Mouse (Mus musculus) layer of hippocampus, adult 8-10 months (tissue): ENCODE data around the gene Hist1h4d. TPM values are rescaled to one million over a fixed set of nuclear protein-coding genes. Genes with fewer than 3 reads are reported as not detected.

Experiments
- DNase-seq, 2 experiments: peaks; one replicate each; pipeline ENCODE4 v3.0.0; 2022; ENCODE audit warnings: low spot score in 2 of 2
- total RNA-seq, 4 experiments: library from RNA; stranded (reverse); gene quantifications; 2 replicates each; pipeline ENCODE4 v1.2.4; 2022

Gene Hist1h4d
- total RNA-seq, 4 experiments from 2014 or later: 106 to 128 (median 119) TPM

DNA sequence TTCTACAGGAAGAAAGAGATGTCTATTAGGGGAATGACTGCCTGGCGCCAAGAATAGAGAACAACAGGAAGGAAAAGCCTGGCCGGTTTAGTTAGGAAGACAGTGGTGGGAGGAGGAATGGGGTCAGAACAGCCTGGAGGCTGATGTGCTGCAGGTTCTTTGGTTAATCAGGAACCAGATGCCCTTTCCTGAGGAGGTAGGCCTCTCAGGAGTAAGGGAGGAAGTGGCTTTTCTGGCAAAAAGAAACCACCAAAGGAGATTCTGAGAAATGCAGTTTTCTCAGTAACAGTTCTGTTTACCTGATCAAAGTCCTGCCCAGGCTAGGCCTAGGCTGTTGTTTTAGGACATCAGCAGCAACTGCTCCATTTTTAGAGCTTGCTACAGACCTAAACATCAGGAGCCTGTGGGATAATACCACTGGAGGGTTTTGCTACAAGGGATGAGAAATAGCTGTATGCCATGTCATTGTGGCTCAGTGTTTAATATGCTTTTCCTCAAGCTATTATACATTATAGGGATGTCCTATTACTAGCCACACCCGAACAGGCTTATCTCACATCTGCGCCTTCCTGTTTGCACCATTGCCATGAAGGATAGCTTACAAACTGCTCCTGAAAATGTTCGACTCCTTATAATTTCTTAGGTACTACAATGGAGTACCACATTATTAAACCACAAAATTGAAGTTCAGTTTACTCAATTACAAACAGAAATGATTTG, 11.8 kb downstream of the Hist1h4d start:
- no peak for DNase-seq

DNA sequence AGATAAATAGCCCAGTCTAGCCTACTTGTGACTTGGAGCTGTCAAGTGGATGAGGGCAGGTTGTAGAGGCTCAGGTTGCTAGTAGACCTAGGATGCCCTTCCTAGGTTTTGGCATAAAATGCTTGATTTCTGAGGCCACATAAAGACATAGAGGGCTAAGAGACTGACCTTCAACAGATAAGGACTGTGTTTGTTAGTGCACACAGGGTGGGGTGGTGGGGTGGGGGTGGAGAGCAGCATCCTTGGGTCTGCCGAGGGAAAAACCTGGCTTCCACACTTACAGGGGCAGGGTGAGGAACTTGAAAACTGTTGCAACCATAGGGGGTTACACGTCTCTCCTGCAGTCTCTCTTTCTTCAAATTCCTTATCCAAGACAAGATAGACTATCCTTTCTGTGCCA, 13.8 kb downstream of the Hist1h4d start:
- no peak for DNase-seq

- no peak for DNase-seq
Observed at GRCm38 (mm10) chr13:23595622-23596372, 14.4 kb downstream of the Hist1h4d start.

- peak in 1 of 2 experiments; percentile 66 for DNase-seq
Observed at GRCm38 (mm10) chr13:23597957-23598356, 16.6 kb downstream of the Hist1h4d start.

DNA sequence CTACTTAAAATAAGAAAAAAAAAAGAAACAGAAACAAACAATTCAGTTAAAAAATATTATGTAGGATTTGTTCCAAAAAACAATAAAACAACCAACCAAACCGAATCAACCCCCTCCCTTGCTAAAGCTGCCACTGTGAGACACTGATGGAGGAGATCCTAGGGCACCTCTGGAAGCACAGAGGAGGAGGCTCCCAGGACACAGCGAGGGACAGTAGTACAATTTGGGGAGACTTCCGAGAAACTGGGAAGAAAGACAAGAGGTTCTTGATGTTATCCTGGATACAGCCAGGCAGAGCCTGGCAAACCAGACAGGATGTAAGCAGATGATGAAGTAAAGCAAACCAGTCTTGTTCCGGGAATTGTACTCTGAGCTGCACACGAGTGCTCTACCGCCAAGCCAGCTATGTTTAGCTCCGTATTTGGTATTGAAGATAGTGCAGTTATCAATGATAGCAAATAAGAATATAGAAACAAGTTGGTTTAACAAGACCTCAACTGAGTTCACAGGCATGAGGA, 21.8 kb downstream of the Hist1h4d start:
- DNase-seq: no peak

DNA sequence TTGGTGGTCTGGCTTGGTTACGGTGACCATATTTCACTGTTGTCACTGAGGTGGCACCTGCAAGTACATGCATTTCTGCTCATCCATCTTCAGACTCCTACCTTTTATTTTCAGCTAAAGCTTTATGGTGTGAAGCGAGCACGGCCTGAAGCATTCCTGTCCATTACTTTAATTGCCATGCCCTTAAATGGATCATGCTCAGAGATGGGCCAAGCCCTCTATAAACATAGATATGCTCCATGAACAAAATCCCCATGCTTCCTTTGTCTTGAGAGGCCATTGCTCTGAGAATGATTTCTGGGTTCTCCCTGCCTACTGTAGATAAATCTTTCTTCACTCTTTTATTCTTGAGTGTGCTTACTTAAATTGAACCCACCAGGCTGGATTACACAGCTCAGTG, 23.1 kb downstream of the Hist1h4d start:
- DNase-seq: no peak

GRCm38 (mm10) chr13:23605052-23605451, 23.7 kb downstream of the Hist1h4d start:
- DNase-seq: no peak

GRCm38 (mm10) chr13:23609209-23609608, 27.8 kb downstream of the Hist1h4d start:
- DNase-seq: no peak

DNA sequence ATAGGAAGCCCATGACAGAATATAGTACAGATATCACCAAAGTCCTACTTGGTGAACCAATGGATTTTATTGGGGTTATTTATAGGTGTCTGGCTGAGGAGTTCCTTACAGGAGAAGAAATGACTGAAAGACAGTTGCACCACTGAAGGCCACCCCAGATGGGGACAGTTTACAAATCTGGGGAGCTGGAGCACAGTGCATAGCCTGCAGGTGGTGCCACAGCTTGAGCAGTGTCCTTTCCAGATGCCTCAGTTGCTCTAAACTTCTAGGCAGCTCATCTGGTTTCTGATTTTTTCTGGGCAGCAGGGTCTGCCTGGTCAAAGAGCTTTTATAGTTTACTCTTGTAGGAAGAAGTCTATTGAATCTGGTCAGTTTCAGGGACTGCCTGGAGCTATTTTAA, 28.4 kb downstream of the Hist1h4d start:
- no peak for DNase-seq

GRCm38 (mm10) chr13:23610393-23610792, 29.0 kb downstream of the Hist1h4d start:
- DNase-seq: no peak

- no peak for DNase-seq
Observed at GRCm38 (mm10) chr13:23611638-23612037, 30.2 kb downstream of the Hist1h4d start.

GRCm38 (mm10) chr13:23620056-23620732, 38.8 kb downstream of the Hist1h4d start:
- DNase-seq: no peak

DNA sequence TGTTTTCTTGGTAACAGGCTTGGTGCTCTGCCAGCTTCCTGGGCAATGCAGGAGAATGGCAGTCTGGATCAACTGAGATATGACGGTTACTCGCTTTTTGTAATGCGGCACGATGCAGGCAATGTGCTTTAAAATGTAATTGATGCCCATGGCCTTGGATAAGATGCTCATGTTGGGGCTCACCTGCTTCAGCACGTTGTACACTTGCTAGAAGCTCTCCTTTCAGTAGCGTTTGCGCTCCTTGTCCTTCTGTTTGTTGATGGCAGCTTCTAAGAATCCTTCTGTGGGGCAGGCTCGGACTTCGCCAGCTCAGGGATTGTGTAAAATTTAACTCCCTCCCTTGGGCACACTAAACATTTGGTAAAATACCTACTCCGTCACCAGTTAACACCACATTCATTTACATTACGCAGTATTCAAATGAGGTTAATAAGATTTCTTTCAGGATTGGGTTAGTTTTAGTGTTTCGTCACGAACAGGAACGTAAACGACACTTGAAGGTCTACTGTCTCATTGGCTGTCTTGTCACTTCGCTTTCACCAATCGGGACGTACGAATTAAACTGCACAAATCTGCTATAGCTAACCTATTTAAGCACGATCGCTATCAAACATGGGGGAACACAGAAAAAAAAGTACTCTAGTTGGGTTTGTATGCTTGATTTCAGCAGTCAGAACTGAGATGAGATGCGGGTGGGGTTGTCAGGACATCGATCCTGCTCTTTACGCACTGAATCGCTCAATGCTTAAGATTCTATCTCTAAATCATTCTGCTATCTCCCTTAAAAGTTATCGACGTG, 39.5 kb downstream of the Hist1h4d start, which contains the start of gene Hist1h2be:
Gene Hist1h2be (minus strand): TSS at position 392 of the 799 bp plus-strand sequence.
- DNase-seq: peak; percentile 73 to 85

DNA sequence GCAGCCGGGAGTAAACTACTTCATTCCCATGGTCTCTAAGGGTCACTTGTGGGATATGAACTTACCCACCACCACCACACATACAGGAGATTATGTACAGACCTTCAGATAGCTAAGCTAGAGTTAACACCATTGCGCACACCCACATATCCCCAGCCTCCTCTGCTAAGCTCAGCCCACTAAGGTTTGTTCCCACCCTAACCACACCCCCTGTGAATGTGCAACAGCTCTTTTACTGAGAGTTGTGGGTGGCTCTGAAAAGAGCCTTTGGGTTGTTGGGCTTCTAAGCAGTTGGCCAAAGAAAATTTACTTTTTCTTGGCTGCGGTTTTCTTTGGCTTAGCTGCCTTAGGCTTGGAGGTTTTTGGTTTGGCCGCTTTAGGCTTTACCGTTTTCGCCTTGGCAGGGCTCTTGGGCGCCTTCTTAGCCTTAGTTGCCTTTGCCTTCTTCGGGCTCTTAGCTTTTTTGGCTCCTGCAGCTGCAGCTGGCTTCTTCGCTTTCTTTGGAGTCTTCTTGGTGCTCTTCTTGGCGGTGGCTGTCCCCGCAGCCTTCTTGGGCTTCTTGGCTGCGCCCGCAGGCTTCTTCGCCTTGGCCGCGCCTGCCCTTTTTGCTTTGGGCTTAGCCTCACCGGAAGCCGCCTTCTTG, 40.3 kb downstream of the Hist1h4d start:
- peak; percentile 67 to 75 for DNase-seq

GRCm38 (mm10) chr13:23622175-23622671, 40.8 kb downstream of the Hist1h4d start, which contains the start of gene Hist1h1e:
Gene Hist1h1e, minus strand, starts transcription at chr13:23622558.
- DNase-seq: peak; percentile 78 to 82

DNA sequence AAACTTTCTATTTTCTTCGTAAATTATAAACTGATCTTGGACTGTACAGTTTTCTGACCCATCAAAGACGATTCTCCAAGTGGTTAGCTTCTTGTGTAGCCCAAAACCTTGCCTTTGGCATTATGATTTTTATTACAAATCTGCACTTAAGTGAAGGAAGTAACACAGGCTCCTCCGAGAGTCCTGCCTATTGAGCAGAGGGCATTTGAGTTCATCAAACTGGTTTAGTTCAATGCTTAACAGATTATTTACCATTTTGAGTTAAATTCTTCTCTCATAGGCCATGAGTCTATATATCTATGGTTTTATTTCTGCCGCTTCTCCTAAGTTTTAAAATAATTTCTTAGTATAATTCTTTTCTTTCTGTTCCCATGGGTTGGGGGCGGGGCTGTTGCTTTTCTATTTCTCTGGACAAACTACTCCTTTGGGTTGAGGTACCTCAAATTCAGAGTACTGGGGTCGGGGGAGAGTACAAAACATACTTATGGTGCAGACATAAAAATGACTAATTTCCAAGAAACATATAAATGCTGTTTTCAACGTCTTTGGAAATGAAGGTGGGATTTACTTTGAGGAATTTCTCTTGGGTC, 41.6 kb downstream of the Hist1h4d start:
- no peak for DNase-seq

- DNase-seq: no peak
Observed at GRCm38 (mm10) chr13:23630653-23631052, 49.3 kb downstream of the Hist1h4d start.
